Mouse (Mus musculus) ZHBTc4 (cell line): ENCODE measurements around the gene Pakap.

Experiments used
- DNase-seq: peaks from one replicate; pipeline ENCODE4 v3.0.0-alpha.2; 2011; ENCODE audit warnings: low read depth, low spot score

The Pakap gene

DNA sequence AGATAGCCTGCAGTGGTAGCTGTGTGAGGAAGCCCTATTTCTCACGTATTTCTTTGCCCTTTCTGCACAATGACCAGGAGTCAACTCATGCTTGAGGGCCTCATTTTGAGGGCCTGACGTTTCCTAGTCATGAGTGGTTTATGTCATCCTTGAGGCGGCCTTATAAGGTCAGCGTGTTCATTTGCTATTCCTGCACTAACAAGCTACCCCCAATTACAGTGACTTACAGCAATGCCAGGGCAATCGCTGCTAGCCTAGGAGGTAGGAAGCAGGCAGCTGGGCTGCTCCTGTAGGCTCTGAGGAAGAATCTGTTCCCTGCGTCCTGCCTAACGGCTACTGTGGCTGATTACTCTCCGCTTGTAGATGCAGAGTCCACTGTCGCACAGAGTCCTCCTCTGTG lies 269.1 kb downstream of the Pakap start:
- no peak for DNase-seq

- no peak for DNase-seq
Measured at GRCm38 (mm10) chr4:57839343-57839742, 271.4 kb downstream of the Pakap start.

- peak; percentile 95 for DNase-seq
Measured at GRCm38 (mm10) chr4:57841911-57842310, 273.9 kb downstream of the Pakap start.

DNA sequence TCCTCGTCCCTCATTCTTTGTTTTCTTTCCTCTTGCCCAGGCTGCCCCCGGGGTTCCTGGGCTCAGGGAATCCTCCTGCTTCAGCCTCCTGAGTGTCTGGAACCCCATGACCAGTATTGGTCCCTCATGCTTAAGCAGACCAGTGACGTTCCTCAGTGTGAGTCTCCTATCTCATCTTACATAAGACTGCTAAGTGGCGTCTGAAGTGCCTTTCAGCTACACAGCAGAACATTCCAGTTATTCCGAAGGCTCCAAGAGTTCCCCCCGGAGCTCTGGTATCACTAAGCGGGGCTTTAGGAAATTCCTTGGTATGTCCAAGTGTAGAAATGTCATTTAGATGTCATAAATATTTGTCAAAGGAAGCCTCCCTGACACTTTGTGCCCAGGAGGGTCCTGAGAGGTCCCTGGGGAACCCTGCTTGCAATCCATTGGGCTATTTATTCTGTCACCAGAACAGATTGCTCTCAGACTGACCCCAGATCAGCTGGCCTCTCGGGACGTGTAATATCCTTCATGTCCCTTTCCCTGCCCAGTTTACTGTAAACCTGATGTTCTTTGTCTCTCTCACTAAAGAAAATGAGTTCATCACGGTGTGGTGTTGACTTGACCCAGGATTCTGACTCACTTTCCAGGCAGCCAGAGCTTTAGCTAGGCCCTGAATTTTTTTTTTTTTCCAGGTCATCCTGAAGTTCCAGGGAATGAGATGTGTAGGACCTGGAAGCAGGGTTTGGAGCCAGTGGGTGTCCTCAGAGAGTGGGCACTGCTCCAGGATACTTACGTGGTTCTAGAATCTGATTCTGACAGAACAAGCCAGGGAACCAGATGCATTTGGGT lies 274.7 kb downstream of the Pakap start:
- DNase-seq: no peak

- DNase-seq: peak; percentile 91
Measured at GRCm38 (mm10) chr4:57845031-57845431, 277.1 kb downstream of the Pakap start.

- peak; percentile 43 for DNase-seq
Measured at GRCm38 (mm10) chr4:57845541-57846210, 277.7 kb downstream of the Pakap start.

DNA sequence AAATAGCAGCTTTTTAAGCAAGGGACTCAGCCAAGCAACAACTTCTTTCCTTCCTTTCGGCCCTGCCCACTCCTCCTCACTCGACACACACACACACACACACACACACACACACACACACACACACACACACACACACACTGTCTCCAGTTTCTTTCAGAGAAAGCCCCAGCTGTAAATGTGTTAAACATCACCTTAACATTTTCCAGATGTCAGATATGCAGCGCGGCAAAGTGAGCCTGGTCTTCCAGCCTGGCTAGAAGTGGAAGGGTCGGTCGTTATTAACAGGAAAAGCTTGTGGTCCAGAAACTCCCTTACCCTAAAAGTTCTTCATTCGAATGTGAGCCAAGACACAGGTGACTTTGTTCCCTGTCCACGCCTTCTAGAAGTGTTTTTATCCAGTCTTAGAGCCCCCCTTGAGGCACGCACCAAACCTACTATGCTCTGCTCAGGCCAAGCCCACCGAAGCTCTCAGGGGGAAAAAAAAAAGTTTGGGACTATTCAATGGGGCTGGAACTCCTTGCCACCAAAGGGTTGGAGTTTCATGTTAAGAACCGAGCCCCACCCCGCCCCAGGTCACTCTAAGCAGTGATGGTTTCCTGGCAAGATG lies 278.5 kb downstream of the Pakap start:
- DNase-seq: no peak

- DNase-seq: peak; percentile 73
Measured at GRCm38 (mm10) chr4:57846991-57847422, 279.0 kb downstream of the Pakap start.

DNA sequence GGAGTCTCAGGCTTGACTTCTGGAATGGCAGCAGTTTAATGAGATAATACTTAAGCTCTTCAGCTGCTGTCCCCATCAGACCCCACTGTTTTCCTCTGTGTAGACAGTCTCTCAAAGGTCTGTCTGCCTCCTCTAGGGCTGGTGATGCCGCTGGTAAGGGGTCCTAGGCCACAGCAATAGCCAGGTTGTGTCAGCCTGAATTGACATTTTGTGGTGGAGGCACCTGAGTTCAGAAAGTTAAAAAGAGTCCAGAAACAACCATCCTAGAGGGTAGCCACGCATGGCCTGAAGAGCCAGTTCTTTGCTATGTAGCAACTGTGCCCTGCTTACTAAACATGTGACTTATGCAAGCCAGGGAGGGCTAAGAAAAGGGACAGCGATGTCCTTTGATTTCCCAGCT lies 279.7 kb downstream of the Pakap start:
- DNase-seq: no peak

GRCm38 (mm10) chr4:57849465-57849864 lies 281.5 kb downstream of the Pakap start:
- no peak for DNase-seq

- DNase-seq: no peak
Measured at GRCm38 (mm10) chr4:57851731-57852130, 283.8 kb downstream of the Pakap start.

GRCm38 (mm10) chr4:57852461-57853040 lies 284.6 kb downstream of the Pakap start:
- peak; percentile 60 for DNase-seq

DNA sequence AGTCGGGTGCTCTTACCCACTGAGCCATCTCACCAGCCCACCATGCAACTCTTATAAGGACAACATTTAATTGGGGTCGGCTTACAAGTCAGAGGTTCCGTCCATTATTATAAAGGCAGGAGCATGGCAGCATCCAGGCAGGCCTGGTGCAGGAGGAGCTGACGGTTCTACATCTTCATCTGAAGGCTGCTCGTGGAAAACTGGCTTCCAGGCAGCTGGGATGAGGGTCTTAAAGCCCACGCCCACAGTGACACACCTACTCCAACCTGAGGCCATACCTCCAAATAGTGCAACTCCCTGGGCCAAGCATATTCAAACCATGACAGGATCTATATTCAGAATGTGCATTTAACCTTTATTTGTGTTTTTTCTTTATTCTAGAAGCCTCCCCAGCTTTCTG lies 286.2 kb downstream of the Pakap start:
- no peak for DNase-seq

DNA sequence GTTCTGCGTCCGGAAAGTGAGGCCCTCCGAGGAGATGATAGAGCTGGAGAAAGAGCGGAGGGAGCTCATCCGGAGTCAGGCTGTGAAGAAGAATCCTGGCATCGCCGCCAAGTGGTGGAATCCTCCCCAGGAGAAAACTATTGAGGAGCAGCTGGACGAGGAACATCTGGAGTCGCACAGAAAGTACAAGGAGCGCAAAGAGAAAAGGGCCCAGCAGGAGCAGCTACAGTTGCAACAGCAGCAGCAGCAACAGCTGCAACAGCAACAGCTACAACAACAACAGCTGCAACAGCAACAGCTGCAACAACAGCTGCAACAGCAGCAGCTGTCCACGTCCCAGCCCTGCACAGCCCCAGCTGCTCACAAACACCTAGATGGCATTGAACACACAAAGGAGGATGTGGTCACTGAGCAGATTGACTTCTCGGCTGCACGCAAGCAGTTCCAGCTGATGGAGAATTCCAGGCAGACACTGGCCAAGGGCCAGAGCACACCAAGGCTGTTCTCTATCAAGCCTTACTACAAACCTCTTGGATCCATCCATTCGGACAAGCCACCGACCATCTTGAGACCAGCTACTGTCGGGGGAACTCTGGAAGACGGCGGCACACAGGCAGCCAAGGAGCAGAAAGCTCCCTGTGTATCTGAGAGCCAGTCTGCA lies 287.4 kb downstream of the Pakap start:
- no peak for DNase-seq

DNA sequence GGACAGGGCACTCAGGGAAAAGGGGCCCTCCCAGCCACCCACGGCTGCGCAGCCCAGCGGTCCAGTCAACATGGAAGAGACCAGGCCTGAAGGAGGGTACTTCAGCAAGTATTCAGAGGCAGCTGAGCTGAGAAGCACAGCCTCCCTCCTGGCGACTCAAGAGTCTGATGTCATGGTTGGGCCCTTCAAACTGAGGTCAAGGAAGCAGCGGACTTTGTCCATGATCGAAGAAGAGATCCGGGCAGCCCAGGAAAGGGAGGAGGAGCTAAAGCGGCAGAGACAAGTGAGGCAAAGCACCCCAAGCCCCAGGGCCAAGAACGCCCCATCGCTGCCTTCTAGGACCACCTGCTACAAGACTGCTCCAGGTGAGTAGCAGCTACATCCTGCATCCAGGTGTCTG lies 288.7 kb downstream of the Pakap start:
- DNase-seq: no peak

DNA sequence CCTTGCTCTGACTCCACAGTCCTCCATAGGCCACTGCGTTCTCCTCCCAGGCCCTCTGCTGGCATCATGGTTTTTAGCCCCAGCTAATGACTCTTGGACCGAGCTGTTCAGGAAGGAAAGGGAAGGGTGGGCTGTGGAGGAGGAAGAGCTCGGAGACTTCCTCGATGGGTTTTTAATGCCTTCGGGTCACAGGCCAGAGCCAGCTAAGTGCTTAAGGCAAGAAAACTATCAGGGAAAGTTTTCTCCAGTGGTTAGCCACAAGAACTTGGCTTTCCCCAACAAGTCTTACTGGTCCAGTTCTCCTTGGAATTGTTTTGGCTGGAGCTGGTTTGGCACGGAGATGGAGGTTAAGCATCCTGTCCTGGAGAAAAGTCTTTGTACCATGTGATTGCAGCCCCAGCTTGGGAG lies 292.2 kb downstream of the Pakap start:
- no peak for DNase-seq

GRCm38 (mm10) chr4:57861166-57861565 lies 293.2 kb downstream of the Pakap start:
- DNase-seq: peak; percentile 64

DNA sequence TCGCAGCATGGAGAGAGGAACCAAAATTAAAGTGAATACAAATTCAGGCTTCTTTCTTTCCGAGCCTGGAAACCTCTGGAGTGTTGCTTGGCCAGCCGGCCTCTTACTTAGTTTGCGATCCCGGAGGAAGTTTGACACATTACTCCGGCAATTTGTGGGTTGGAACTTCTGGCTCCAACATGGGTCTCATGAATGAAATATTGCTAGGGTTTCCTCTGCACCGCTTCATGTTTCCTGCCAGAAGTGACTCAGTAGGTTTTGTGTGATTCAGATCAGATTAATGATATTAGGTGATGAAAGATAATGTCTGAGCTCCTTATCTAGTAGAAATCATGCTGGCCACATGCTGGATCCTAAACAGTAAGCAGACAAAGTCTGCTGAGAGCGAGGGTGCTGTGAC lies 293.9 kb downstream of the Pakap start:
- no peak for DNase-seq

DNA sequence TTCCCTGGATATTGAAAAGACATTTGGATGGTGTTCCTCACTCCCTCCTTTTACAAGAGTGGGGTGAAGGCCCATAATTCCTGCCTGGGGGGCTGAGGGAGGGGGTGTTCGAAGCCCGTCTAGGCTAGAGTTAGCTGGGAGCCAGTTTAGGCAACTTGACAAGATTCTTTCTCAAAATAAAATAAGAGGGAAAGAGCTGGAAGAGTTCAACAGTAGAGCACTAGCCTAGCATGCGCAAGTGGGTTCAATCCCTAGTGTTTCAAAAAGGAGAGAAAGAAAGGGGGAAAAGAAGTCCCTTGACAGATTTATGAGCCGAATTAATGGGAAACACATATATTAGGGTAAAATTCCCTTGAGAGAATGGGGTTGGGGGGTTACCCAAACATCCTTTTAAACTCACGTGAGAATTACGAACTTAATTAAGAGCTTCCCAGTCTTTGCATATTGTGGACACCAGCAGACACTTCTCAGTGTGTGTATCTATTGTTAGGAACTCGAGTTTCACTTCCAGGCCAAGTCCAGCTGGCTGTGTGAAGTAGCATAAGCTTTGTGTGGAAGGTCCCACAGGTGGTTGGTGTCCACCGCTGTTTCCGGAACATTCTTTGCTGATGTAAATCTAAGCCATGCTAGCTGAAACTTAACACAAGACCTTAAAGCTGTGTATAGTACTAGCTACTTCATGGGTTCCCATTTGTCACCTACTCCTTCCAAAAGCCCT lies 294.4 kb downstream of the Pakap start:
- no peak for DNase-seq

DNA sequence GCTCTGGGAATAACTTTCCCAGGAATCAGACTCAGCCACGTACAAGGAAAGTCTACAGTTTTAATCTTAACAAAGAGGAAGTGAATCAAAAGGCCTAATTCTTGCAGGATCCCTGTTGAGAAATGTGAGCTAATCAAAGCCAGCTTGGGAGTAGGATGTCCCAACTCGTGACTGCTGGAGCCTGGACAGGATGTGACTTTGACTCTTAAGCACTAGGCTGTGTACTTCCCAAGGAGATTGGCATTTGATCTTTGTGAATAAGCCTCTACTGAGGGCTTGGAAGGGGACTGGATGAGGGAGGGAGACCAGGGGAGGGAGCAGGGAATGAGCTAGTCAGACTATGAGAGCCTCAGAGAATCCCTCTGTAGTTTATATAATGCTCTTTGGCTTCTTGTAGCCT lies 298.1 kb downstream of the Pakap start:
- peak; percentile 68 for DNase-seq

- no peak for DNase-seq
Measured at GRCm38 (mm10) chr4:57866990-57867389, 299.0 kb downstream of the Pakap start.
